Mouse (Mus musculus): ENCODE measurements at regions not wholly inside any gene's neighbourhood (a gene's known extent, or its start where the extent isn't known, plus 50 kb on each side); places are given as distances from the start of the nearest gene placed in this dataset.
A peak's percentile ranks its signal among the peaks of the same experiment; 100 is the strongest.

GRCm38 (mm10) chr9:30021981-30022380, 59.0 kb upstream of the Ntm start:
- DNase-seq: no peak

GRCm38 (mm10) chr9:30025275-30025674, 62.3 kb upstream of the Ntm start:
- DNase-seq: no peak

GRCm38 (mm10) chr9:30026939-30027338, 64.0 kb upstream of the Ntm start:
- peak; percentile 75 for DNase-seq

- no peak for DNase-seq
Measured at GRCm38 (mm10) chr9:30040396-30040795, 77.5 kb upstream of the Ntm start.

- DNase-seq: no peak
Measured at GRCm38 (mm10) chr9:30064551-30064950, 101.6 kb upstream of the Ntm start.

- DNase-seq: no peak
Measured at GRCm38 (mm10) chr9:30067980-30068379, 105.0 kb upstream of the Ntm start.

GRCm38 (mm10) chr9:30075233-30075632, 112.3 kb upstream of the Ntm start:
- no peak for DNase-seq

- no peak for DNase-seq
Measured at GRCm38 (mm10) chr9:30076006-30076405, 113.1 kb upstream of the Ntm start.

- no peak for DNase-seq
Measured at GRCm38 (mm10) chr9:30076482-30076881, 113.5 kb upstream of the Ntm start.

GRCm38 (mm10) chr9:30101942-30102341, 139.0 kb upstream of the Ntm start:
- no peak for DNase-seq

- DNase-seq: no peak
Measured at GRCm38 (mm10) chr9:30122371-30122770, 159.4 kb upstream of the Ntm start.

- no peak for DNase-seq
Measured at GRCm38 (mm10) chr9:30129151-30129550, 166.2 kb upstream of the Ntm start.

- no peak for DNase-seq
Measured at GRCm38 (mm10) chr9:30131626-30132025, 168.7 kb upstream of the Ntm start.

- peak; percentile 55 for DNase-seq
Measured at GRCm38 (mm10) chr9:30134303-30134702, 171.4 kb upstream of the Ntm start.

- peak; percentile 73 for DNase-seq
Measured at GRCm38 (mm10) chr9:30137611-30138287, 174.8 kb upstream of the Ntm start.

- DNase-seq: peak; percentile 83
Measured at GRCm38 (mm10) chr9:30140188-30140587, 177.2 kb upstream of the Ntm start.

GRCm38 (mm10) chr9:30141186-30141585, 178.2 kb upstream of the Ntm start:
- DNase-seq: peak; percentile 68

- peak; percentile 46 for DNase-seq
Measured at GRCm38 (mm10) chr9:30142806-30143458, 180.0 kb upstream of the Ntm start.

- DNase-seq: peak; percentile 67
Measured at GRCm38 (mm10) chr9:30149481-30150468, 186.8 kb upstream of the Ntm start.

- no peak for DNase-seq
Measured at GRCm38 (mm10) chr9:30151173-30151572, 188.2 kb upstream of the Ntm start.

GRCm38 (mm10) chr9:30166235-30166752, 203.4 kb upstream of the Ntm start:
- DNase-seq: no peak

GRCm38 (mm10) chr9:30167223-30167622, 204.3 kb upstream of the Ntm start:
- DNase-seq: no peak

- DNase-seq: no peak
Measured at GRCm38 (mm10) chr9:30174646-30175045, 211.7 kb upstream of the Ntm start.
